Mouse (Mus musculus) MEL (cell line): ENCODE measurements around the gene Fcrlb. TPM values are rescaled to one million over a fixed set of nuclear protein-coding genes. Genes with fewer than 3 reads are reported as not detected.

ENCODE experiments used
- DNase-seq: peaks from one replicate; pipeline ENCODE4 v3.0.0; 2011; ENCODE audit warnings: low read depth, low spot score
- H3K27ac ChIP-seq: 2 replicates; pipeline ENCODE4 v1.5.1; 2012; ENCODE audit warnings: low read depth, mild to moderate bottlenecking, control low read depth, low read length, moderate library complexity; ENCODE audit not compliant: control insufficient read depth
- H3K27me3 ChIP-seq, 2 experiments: fragments of 150-350 bp in 1 of 2; sonication (generic) in 1 of 2; 2 replicates each; pipeline ENCODE4 v1.6.1; 2012; ENCODE audit warnings: low read length in 2 of 2, mild to moderate bottlenecking in 2 of 2, improper control_type of control experiment in 1 of 2, moderate library complexity in 1 of 2; ENCODE audit not compliant: insufficient read depth in 2 of 2, control insufficient read depth in 1 of 2
- H3K36me3 ChIP-seq, 2 experiments: 2 replicates each; pipeline ENCODE4 v1.6.1; 2012 to 2014; ENCODE audit warnings: low read length in 2 of 2, improper control_type of control experiment in 1 of 2, inconsistent platforms in 1 of 2, mild to moderate bottlenecking in 1 of 2; ENCODE audit not compliant: insufficient read depth in 2 of 2, control insufficient read depth in 1 of 2
- H3K4me1 ChIP-seq, 2 experiments: fragments of 150-350 bp in 1 of 2; sonication (generic) in 1 of 2; 2 replicates each; pipeline ENCODE4 v1.6.1; 2012; ENCODE audit warnings: low read length in 2 of 2, improper control_type of control experiment in 1 of 2, mild to moderate bottlenecking in 1 of 2; ENCODE audit not compliant: insufficient read depth in 2 of 2, control insufficient read depth in 1 of 2
- H3K4me3 ChIP-seq, 2 experiments: fragments of 150-350 bp in 1 of 2; sonication (generic) in 1 of 2; 2 replicates each; pipeline ENCODE4 v1.5.1; 2012; ENCODE audit warnings: low read depth in 2 of 2, low read length in 2 of 2, mild to moderate bottlenecking in 2 of 2, moderate library complexity in 2 of 2, control low read depth in 1 of 2, improper control_type of control experiment in 1 of 2; ENCODE audit not compliant: control insufficient read depth in 1 of 2, insufficient read depth in 1 of 2
- H3K79me2 ChIP-seq: 2 replicates; pipeline ENCODE4 v1.6.1; 2012; ENCODE audit warnings: mild to moderate bottlenecking, low read length, moderate library complexity; ENCODE audit not compliant: control insufficient read depth, poor library complexity, insufficient read depth
- H3K9ac ChIP-seq: 2 replicates; pipeline ENCODE4 v1.6.1; 2012; ENCODE audit warnings: low read depth, mild to moderate bottlenecking, control low read depth, low read length, moderate library complexity; ENCODE audit not compliant: control insufficient read depth, poor library complexity, severe bottlenecking
- H3K9me3 ChIP-seq: fragments of 150-350 bp; sonication (generic); replicated peaks from 2 replicates; pipeline ENCODE4 v1.6.1; 2012; ENCODE audit warnings: mild to moderate bottlenecking, low read length, improper control_type of control experiment, moderate library complexity; ENCODE audit not compliant: insufficient read depth
- CHD1 ChIP-seq: IDR thresholded peaks from 2 replicates; pipeline ENCODE4 v1.6.1; 2012; ENCODE audit warnings: low read depth, mild to moderate bottlenecking, inconsistent platforms, low read length, improper control_type of control experiment
- CHD2 ChIP-seq: IDR thresholded peaks from 2 replicates; pipeline ENCODE4 v1.6.1; 2011; ENCODE audit warnings: low read length, improper control_type of control experiment
- CTCF ChIP-seq, 3 experiments: IDR thresholded peaks in 2 of 3; conservative IDR thresholded peaks in 1 of 3; 2 replicates each; pipeline ENCODE4 v1.5.1; 2011 to 2012; ENCODE audit warnings: low read length in 3 of 3, low read depth in 2 of 3, mild to moderate bottlenecking in 2 of 3, improper control_type of control experiment in 1 of 3, inconsistent platforms in 1 of 3, mixed read lengths in 1 of 3, moderate library complexity in 1 of 3; ENCODE audit not compliant: control insufficient read depth in 1 of 3, insufficient read depth in 1 of 3, poor library complexity in 1 of 3, severe bottlenecking in 1 of 3
- E2F4 ChIP-seq: IDR thresholded peaks from 2 replicates; pipeline ENCODE4 v1.6.1; 2011; ENCODE audit warnings: low read depth, low read length, improper control_type of control experiment, borderline replicate concordance
- GABPA ChIP-seq: IDR thresholded peaks from 2 replicates; pipeline ENCODE4 v1.6.1; 2012; ENCODE audit warnings: low read depth, mild to moderate bottlenecking, inconsistent platforms, low read length, improper control_type of control experiment, moderate library complexity
- HCFC1 ChIP-seq: IDR thresholded peaks from 2 replicates; pipeline ENCODE4 v1.6.1; 2012; ENCODE audit warnings: low read depth, mild to moderate bottlenecking, inconsistent platforms, low read length, improper control_type of control experiment, moderate library complexity
- KAT2A ChIP-seq: conservative IDR thresholded peaks from 2 replicates; pipeline ENCODE4 v1.6.1; 2012; ENCODE audit warnings: low read depth, low read length, improper control_type of control experiment, inconsistent platforms
- MAX ChIP-seq: IDR thresholded peaks from 2 replicates; pipeline ENCODE4 v1.6.1; 2011; ENCODE audit warnings: low read length, improper control_type of control experiment
- MEF2A ChIP-seq: IDR thresholded peaks from 2 replicates; pipeline ENCODE4 v1.6.1; 2014; ENCODE audit warnings: low read depth, mild to moderate bottlenecking, inconsistent platforms, low read length, improper control_type of control experiment; ENCODE audit not compliant: poor library complexity, insufficient replicate concordance, severe bottlenecking; ENCODE audit errors: extremely low read depth
- MXI1 ChIP-seq: IDR thresholded peaks from 2 replicates; pipeline ENCODE4 v1.6.1; 2011; ENCODE audit warnings: mild to moderate bottlenecking, low read depth, low read length, improper control_type of control experiment
- MYB ChIP-seq: IDR thresholded peaks from 2 replicates; pipeline ENCODE4 v1.6.1; 2011; ENCODE audit warnings: mild to moderate bottlenecking, low read depth, low read length, improper control_type of control experiment
- MYC ChIP-seq: IDR thresholded peaks from 2 replicates; pipeline ENCODE4 v1.6.1; 2011; ENCODE audit warnings: low read depth, mild to moderate bottlenecking, low read length, improper control_type of control experiment, moderate library complexity
- POLR2AphosphoS2 ChIP-seq: IDR thresholded peaks from 2 replicates; pipeline ENCODE4 v1.6.1; 2011; ENCODE audit warnings: low read length, improper control_type of control experiment
- POLR2AphosphoS5 ChIP-seq: IDR thresholded peaks from 2 replicates; pipeline ENCODE4 v1.6.1; 2012; ENCODE audit warnings: low read depth, borderline replicate concordance, mild to moderate bottlenecking, inconsistent platforms, low read length, moderate library complexity, mixed read lengths
- RAD21 ChIP-seq: IDR thresholded peaks from 2 replicates; pipeline ENCODE4 v1.6.1; 2011; ENCODE audit warnings: mild to moderate bottlenecking, low read depth, low read length, improper control_type of control experiment
- RCOR1 ChIP-seq: IDR thresholded peaks from 2 replicates; pipeline ENCODE4 v1.6.1; 2012; ENCODE audit warnings: low read depth, mild to moderate bottlenecking, inconsistent platforms, low read length, improper control_type of control experiment
- SIN3A ChIP-seq: IDR thresholded peaks from 2 replicates; pipeline ENCODE4 v1.6.1; 2012; ENCODE audit warnings: low read length, improper control_type of control experiment, inconsistent platforms
- TAL1 ChIP-seq: IDR thresholded peaks from 2 replicates; pipeline ENCODE4 v1.6.1; 2012; ENCODE audit warnings: mild to moderate bottlenecking, inconsistent platforms, low read length, moderate library complexity, mixed read lengths
- TBP ChIP-seq: IDR thresholded peaks from 2 replicates; pipeline ENCODE4 v1.8.0; 2011; ENCODE audit warnings: low read depth, low read length, improper control_type of control experiment
- TCF12 ChIP-seq: IDR thresholded peaks from 2 replicates; pipeline ENCODE4 v1.6.1; 2014; ENCODE audit warnings: low read depth, mild to moderate bottlenecking, inconsistent platforms, low read length, improper control_type of control experiment, moderate library complexity
- polyA plus RNA-seq, 2 experiments: library from polyadenylated mRNA; stranded (reverse) in 1 of 2; unstranded in 1 of 2; fragments of >175 nt in 1 of 2; fragments of >200 nt in 1 of 2; gene quantifications; 2 replicates each; pipeline versions ENCODE4 v1.2.1 to v1.2.4; 2012; ENCODE audit warnings: low replicate concordance in 2 of 2, low read depth in 1 of 2; ENCODE audit not compliant: insufficient read length in 2 of 2, insufficient read depth in 1 of 2, missing spikeins in 1 of 2
- total RNA-seq: library from RNA; depleted of rRNA; stranded (reverse); fragments of 300-350 nt; gene quantifications from 2 replicates; pipeline ENCODE4 v1.2.3, GENCODE M21; 2012

Gene Fcrlb
- total and polyA plus RNA-seq, 3 experiments = not detected

- Histone ChIP-seq H3K79me2 (no peaks in the 10 kb centered on the region), H3K27ac (no peak overlapping the region), H3K9me3 (no peaks in the 10 kb centered on the region), H3K36me3 (no peaks in the 10 kb centered on the region), H3K4me1 (no peaks in the 10 kb centered on the region), H3K4me3 (no peak overlapping the region), H3K27me3 (peaks cover 0 to 2% of the 10 kb centered on the region in 2 experiments; a peak in 1 of 4 replicates), H3K9ac (no peak overlapping the region)
- no peak for DNase-seq
- TF ChIP-seq KAT2A = no peak
- no peak for TF ChIP-seq CHD2
- no peak for TF ChIP-seq HCFC1
- no peak for TF ChIP-seq CTCF (IDR thresholded peaks at IDR 0.05 in 2 of 3, conservative IDR thresholded peaks at IDR 0.05 in 1 of 3; ENCODE audit: control insufficient read depth in 1 of 3, insufficient read depth in 1 of 3, low read depth in 2 of 3, low read length in 3 of 3, poor library complexity in 1 of 3, severe bottlenecking in 1 of 3)
- TF ChIP-seq RAD21 = no peak
- no peak for TF ChIP-seq CHD1
- no peak for TF ChIP-seq TCF12
- TF ChIP-seq MEF2A = no peak
- TF ChIP-seq MAX = no peak
- no peak for TF ChIP-seq E2F4
Observed at GRCm38 (mm10) chr1:170908341-170908740, 4.4 kb downstream of the Fcrlb start.

GRCm38 (mm10) chr1:170907456-170908191 lies 5.1 kb downstream of the Fcrlb start:
- no peak for DNase-seq
- no peaks in the 10 kb centered on the region for H3K9me3 ChIP-seq
- no peak overlapping the region for H3K4me3 ChIP-seq
- peaks cover 0 to 2% of the 10 kb centered on the region in 2 experiments; a peak in 1 of 4 replicates for H3K27me3 ChIP-seq
- H3K27ac ChIP-seq = no peak overlapping the region
- no peak overlapping the region for H3K9ac ChIP-seq
- H3K4me1 ChIP-seq = no peaks in the 10 kb centered on the region
- no peaks in the 10 kb centered on the region for H3K79me2 ChIP-seq
- TF ChIP-seq POLR2AphosphoS5 (no peak), MYB (no peak), CTCF (IDR thresholded peaks at IDR 0.05 in 2 of 3, conservative IDR thresholded peaks at IDR 0.05 in 1 of 3; ENCODE audit: control insufficient read depth in 1 of 3, insufficient read depth in 1 of 3, low read depth in 2 of 3, low read length in 3 of 3, poor library complexity in 1 of 3, severe bottlenecking in 1 of 3) (no peak), MXI1 (no peak), CHD1 (no peak), TBP (no peak), POLR2AphosphoS2 (no peak), GABPA (no peak), HCFC1 (no peak), MEF2A (no peak), RCOR1 (no peak), CHD2 (no peak), MYC (no peak), SIN3A (no peak), TAL1 (no peak)
- no peaks in the 10 kb centered on the region for H3K36me3 ChIP-seq
